Mouse (Mus musculus) embryonic fibroblast, embryonic 13.5 days (primary cell): ENCODE data around the gene Usp46.

ENCODE experiments used
- CTCF ChIP-seq: IDR thresholded peaks from 2 replicates; pipeline ENCODE4 v1.5.1; 2011; ENCODE audit warnings: mild to moderate bottlenecking, control low read depth, low read length, moderate library complexity, borderline replicate concordance; ENCODE audit not compliant: insufficient read depth
- POLR2A ChIP-seq: IDR thresholded peaks from 2 replicates; pipeline ENCODE4 v1.6.1; 2011; ENCODE audit warnings: low read depth, mild to moderate bottlenecking, control low read depth, low read length, moderate library complexity

- TF ChIP-seq POLR2A: no peak
- TF ChIP-seq CTCF: no peak
These were observed 40.0 kb downstream of the Usp46 start for GRCm38 (mm10) chr5:74028221-74028620.
